ENCODE assay signal across 8 mouse cellular contexts in the genomic region with DNA sequence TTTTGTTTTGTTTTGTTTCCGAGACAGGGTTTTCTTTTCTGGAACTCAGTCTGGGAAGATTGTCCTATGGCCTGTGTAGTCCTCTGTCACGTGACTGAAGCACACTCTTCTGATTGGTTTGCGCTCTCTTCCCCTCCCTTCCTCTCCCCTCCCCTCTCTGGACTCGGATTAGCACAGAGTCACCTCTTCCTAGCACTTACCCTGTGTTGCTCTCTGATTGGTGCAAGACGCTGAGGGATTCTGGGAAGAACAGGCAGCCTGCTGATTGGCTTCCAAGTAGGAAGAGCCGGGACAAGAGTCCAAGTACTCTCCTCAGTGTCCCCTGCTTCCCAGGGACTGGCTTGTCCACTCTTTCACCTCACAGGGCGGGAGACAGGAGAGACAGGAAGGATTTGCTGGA. TPM values are rescaled to one million over a fixed set of nuclear protein-coding genes. Genes with fewer than 3 reads are reported as not detected.
DNase-seq lines count a peak whose midpoint lies in the region; ATAC-seq and TF ChIP-seq lines count a peak whose summit lies in the region.

No protein-coding gene starts in this region.

- H3K4me2 ChIP-seq in intestine, embryonic 14.5 days (ENCODE audit: low read length): no peak overlapping the region
- H3K4me2 ChIP-seq in intestine, postnatal 0 days (replicated peaks; ENCODE audit: low read depth): no peak overlapping the region
- H3K4me2 ChIP-seq in heart, embryonic 12.5 days: no peak overlapping the region
- H3K4me2 ChIP-seq in midbrain, embryonic 13.5 days (replicated peaks): no peak overlapping the region

- no peak for TF ChIP-seq CTCF in intestine, postnatal 0 days (IDR thresholded peaks at IDR 0.05; ENCODE audit: low read depth)
- no peak for TF ChIP-seq CTCF in ES-Bruce4 (IDR thresholded peaks at IDR 0.05; ENCODE audit: low read depth, low read length)

- H3K9ac ChIP-seq in intestine, embryonic 14.5 days (ENCODE audit: low read length): no peak overlapping the region
- no peak overlapping the region for H3K9ac ChIP-seq in intestine, postnatal 0 days (ENCODE audit: low read depth, low read length)
- peak overlapping the region; percentile 46 for H3K9ac ChIP-seq in ES-Bruce4 (ENCODE audit: low read depth, poor library complexity, severe bottlenecking)
- H3K9ac ChIP-seq in heart, embryonic 12.5 days: no peak overlapping the region
- no peak overlapping the region for H3K9ac ChIP-seq in midbrain, embryonic 13.5 days (replicated peaks)

- no peak overlapping the region for H3K4me3 ChIP-seq in intestine, embryonic 14.5 days (ENCODE audit: low read depth, low read length)
- no peak overlapping the region for H3K4me3 ChIP-seq in intestine, postnatal 0 days (ENCODE audit: low read depth, low read length)
- peak overlapping the region; percentile 65 for H3K4me3 ChIP-seq in ES-Bruce4 (ENCODE audit: low read depth, low read length)
- no peak overlapping the region for H3K4me3 ChIP-seq in heart, embryonic 12.5 days
- no peak overlapping the region for H3K4me3 ChIP-seq in midbrain, embryonic 13.5 days (replicated peaks)

- 48% methylated on average over 7 of the region's 7 CpGs for WGBS in intestine, embryonic 14.5 days
- 61% methylated on average over 7 of the region's 7 CpGs for WGBS in intestine, postnatal 0 days
- 62% methylated on average over 7 of the region's 7 CpGs for WGBS in heart, embryonic 12.5 days
- 58% methylated on average over 7 of the region's 7 CpGs for WGBS in midbrain, embryonic 13.5 days

- H3K9me3 ChIP-seq in intestine, embryonic 14.5 days (ENCODE audit: control insufficient read depth, low read length): no peaks in the 10 kb centered on the region
- H3K9me3 ChIP-seq in intestine, postnatal 0 days (ENCODE audit: control insufficient read depth): no peaks in the 10 kb centered on the region
- no peaks in the 10 kb centered on the region for H3K9me3 ChIP-seq in ES-Bruce4 (replicated peaks; ENCODE audit: control insufficient read depth, insufficient read depth, low read length, poor library complexity, severe bottlenecking)
- H3K9me3 ChIP-seq in heart, embryonic 12.5 days (replicated peaks): no peaks in the 10 kb centered on the region
- no peaks in the 10 kb centered on the region for H3K9me3 ChIP-seq in midbrain, embryonic 13.5 days

- TF ChIP-seq POLR2A in ES-Bruce4 (IDR thresholded peaks at IDR 0.05; ENCODE audit: insufficient read depth, low read length): peak; percentile 28

- TF ChIP-seq EP300 in ES-Bruce4 (IDR thresholded peaks at IDR 0.05; ENCODE audit: insufficient read depth, low read depth, low read length): no peak

- H3K27ac ChIP-seq in intestine, embryonic 14.5 days (ENCODE audit: low read depth): no peak overlapping the region
- H3K27ac ChIP-seq in intestine, postnatal 0 days (ENCODE audit: low read depth, low read length): no peak overlapping the region; the same call in 1 of the 2 replicates
- no peak overlapping the region for H3K27ac ChIP-seq in ES-Bruce4 (ENCODE audit: insufficient read depth, low read length)
- no peak overlapping the region for H3K27ac ChIP-seq in heart, embryonic 12.5 days (ENCODE audit: poor library complexity, severe bottlenecking)
- no peak overlapping the region for H3K27ac ChIP-seq in midbrain, embryonic 13.5 days

- no peaks in the 10 kb centered on the region for H3K27me3 ChIP-seq in intestine, embryonic 14.5 days (replicated peaks; ENCODE audit: control insufficient read depth, insufficient read depth, low read length)
- peaks cover 8% of the 10 kb centered on the region; the same call in 1 of the 2 replicates for H3K27me3 ChIP-seq in intestine, postnatal 0 days (replicated peaks; ENCODE audit: control insufficient read depth, insufficient read depth, low read length)
- H3K27me3 ChIP-seq in ES-Bruce4 (ENCODE audit: control insufficient read depth, insufficient read depth, low read length, poor library complexity, severe bottlenecking): no peaks in the 10 kb centered on the region
- peaks cover 3% of the 10 kb centered on the region; the same call in 1 of the 2 replicates for H3K27me3 ChIP-seq in heart, embryonic 12.5 days (replicated peaks)
- H3K27me3 ChIP-seq in midbrain, embryonic 13.5 days: peaks cover 32% of the 10 kb centered on the region

- no peaks in the 10 kb centered on the region for H3K36me3 ChIP-seq in intestine, embryonic 14.5 days (ENCODE audit: control insufficient read depth, insufficient read depth, low read length)
- no peaks in the 10 kb centered on the region for H3K36me3 ChIP-seq in intestine, postnatal 0 days (ENCODE audit: control insufficient read depth, insufficient read depth)
- H3K36me3 ChIP-seq in ES-Bruce4 (ENCODE audit: control insufficient read depth, insufficient read depth, low read length, poor library complexity, severe bottlenecking): no peaks in the 10 kb centered on the region
- no peaks in the 10 kb centered on the region for H3K36me3 ChIP-seq in heart, embryonic 12.5 days
- H3K36me3 ChIP-seq in midbrain, embryonic 13.5 days: no peaks in the 10 kb centered on the region

- 0 out of 2 replicates have a peak, but pooled peaks cover 3% of the 10 kb centered on the region for H3K4me1 ChIP-seq in intestine, embryonic 14.5 days (replicated peaks; ENCODE audit: control insufficient read depth, insufficient read depth, low read length)
- H3K4me1 ChIP-seq in intestine, postnatal 0 days (replicated peaks; ENCODE audit: control insufficient read depth, insufficient read depth, low read length): no peaks in the 10 kb centered on the region
- no peaks in the 10 kb centered on the region for H3K4me1 ChIP-seq in ES-Bruce4 (ENCODE audit: control insufficient read depth, insufficient read depth, low read length)
- H3K4me1 ChIP-seq in heart, embryonic 12.5 days (replicated peaks): peaks cover 61% of the 10 kb centered on the region
- H3K4me1 ChIP-seq in midbrain, embryonic 13.5 days (replicated peaks): peaks cover 16% of the 10 kb centered on the region

- no peak for DNase-seq in intestine, embryonic 14.5 days (ENCODE audit: low spot score)
- no peak for DNase-seq in urinary bladder, postnatal 25 days (ENCODE audit: low spot score)
- no peak for DNase-seq in adrenal gland, postnatal 4 days (ENCODE audit: low spot score in 2 of 2)
- no peak for DNase-seq in cerebellum, adult 9-10 months

- ATAC-seq in intestine, embryonic 14.5 days (replicated peaks; ENCODE audit: low FRiP score, low TSS enrichment, low read depth): 0 out of 2 replicates have a peak, but pooled peaks have one; percentile 30
- ATAC-seq in intestine, postnatal 0 days: no peak
- peak; percentile 33; the same call in 1 of the 2 replicates for ATAC-seq in heart, embryonic 12.5 days (ENCODE audit: insufficient number of reproducible peaks, low FRiP score)
- ATAC-seq in midbrain, embryonic 13.5 days: 0 out of 2 replicates have a peak, but pooled peaks have one; percentile 12

RNA-seq across cellular contexts. Expression of gene Casz1, which starts 26.1 kb away (rescaled TPM):
- polyA plus RNA-seq in intestine, embryonic 14.5 days (2014; fragmentation: Nextera tagmentation; extraction: Ambion mirVana): 6.6 and 7.8 TPM in 2 replicates
- 5.6 and 6.6 TPM in 2 replicates for polyA plus RNA-seq in intestine, postnatal 0 days (2015; fragmentation: Nextera tagmentation; extraction: Ambion mirVana)
- 13.8 and 15.6 TPM in 2 replicates for polyA plus RNA-seq in ES-Bruce4 (2011; ENCODE audit: insufficient read depth, insufficient read length, low read depth, missing spikeins)
- 23.6 and 26.1 TPM in 2 replicates for polyA plus RNA-seq in heart, embryonic 12.5 days (2016; fragmentation: Nextera tagmentation; extraction: Ambion mirVana)
- polyA plus RNA-seq in midbrain, embryonic 13.5 days (2015; fragmentation: Nextera tagmentation; extraction: Ambion mirVana): 2.7 and 3.8 TPM in 2 replicates
- total RNA-seq in adrenal gland, postnatal 4 days (2021): 10 to 100 TPM; 10.1 to 15.6 TPM
